Mouse (Mus musculus) heart, embryonic 12.5 days (tissue): ENCODE data around the gene Pcgf5. TPM values are rescaled to one million over a fixed set of nuclear protein-coding genes. Genes with fewer than 3 reads are reported as not detected.

Experiments
- ATAC-seq: fragments of 200-750 bp; cut with Nextera tagmentation; 2 replicates; pipeline ENCODE4 v1.8.0; 2017; ENCODE audit warnings: moderate TSS enrichment, moderate library complexity; ENCODE audit not compliant: insufficient number of reproducible peaks, low FRiP score
- H3K27ac ChIP-seq: fragments of 300-500 bp; sonication (generic); 2 replicates; pipeline ENCODE4 v1.5.1; 2016; ENCODE audit warnings: mild to moderate bottlenecking, moderate library complexity; ENCODE audit not compliant: poor library complexity, severe bottlenecking
- H3K27me3 ChIP-seq: fragments of 300-500 bp; sonication (generic); replicated peaks from 2 replicates; pipeline ENCODE4 v1.6.1; 2016; ENCODE audit warnings: mild to moderate bottlenecking, moderate library complexity
- H3K36me3 ChIP-seq: fragments of 300-500 bp; sonication (generic); 2 replicates; pipeline ENCODE4 v1.6.1; 2016; ENCODE audit warnings: mild to moderate bottlenecking, moderate library complexity
- H3K4me1 ChIP-seq: fragments of 300-500 bp; sonication (generic); replicated peaks from 2 replicates; pipeline ENCODE4 v1.6.1; 2016; ENCODE audit warnings: mild to moderate bottlenecking
- H3K4me2 ChIP-seq: fragments of 300-500 bp; sonication (generic); 2 replicates; pipeline ENCODE4 v1.6.1; 2016; ENCODE audit warnings: mild to moderate bottlenecking, moderate library complexity
- H3K4me3 ChIP-seq: fragments of 300-500 bp; sonication (generic); 2 replicates; pipeline ENCODE4 v1.5.1; 2016; ENCODE audit warnings: mild to moderate bottlenecking
- H3K9ac ChIP-seq: fragments of 300-500 bp; sonication (generic); 2 replicates; pipeline ENCODE4 v1.6.1; 2016; ENCODE audit warnings: mild to moderate bottlenecking, moderate library complexity
- H3K9me3 ChIP-seq: fragments of 300-500 bp; sonication (generic); replicated peaks from 2 replicates; pipeline ENCODE4 v1.6.1; 2016; ENCODE audit warnings: mild to moderate bottlenecking, moderate library complexity
- WGBS: fragments of 180-500 bp; shearing (Covaris S2); methylation state at CpG from one replicate; pipeline ENCODE4 v1.1.7; 2016; 5-methylcytosine and 5-hydroxymethylcytosine counted together
- polyA plus RNA-seq: library from polyadenylated mRNA; unstranded; fragments of >200 nt; fragmentation: Nextera tagmentation; extraction: Ambion mirVana; gene quantifications from 2 replicates; pipeline ENCODE4 v1.2.1, GENCODE M21; 2016

Pcgf5 gene
- polyA plus RNA-seq, 1 experiment from 2014 or later = 54.1 TPM

DNA sequence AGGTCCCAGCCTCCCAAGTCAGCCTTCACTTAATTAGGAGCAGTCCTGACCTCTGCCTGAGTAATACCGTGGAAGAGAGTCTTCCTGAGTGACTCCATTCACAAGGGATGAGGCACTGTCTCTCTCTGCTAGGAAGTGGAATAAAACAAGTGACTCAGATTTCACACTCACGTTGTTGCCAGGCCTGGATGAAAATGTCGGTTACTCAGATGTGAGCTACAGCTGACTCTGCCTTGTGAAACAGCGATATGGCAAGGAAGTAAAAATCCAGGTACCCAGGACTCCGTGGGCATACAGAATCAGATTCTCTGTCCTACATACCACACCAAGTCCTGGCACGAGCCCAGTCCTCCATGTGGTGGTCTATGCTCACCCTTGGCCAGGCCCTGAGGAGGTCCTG, 142.8 kb downstream of the Pcgf5 start:
- Histone ChIP-seq H3K4me1 (no peaks in the 10 kb centered on the region), H3K9ac (no peak overlapping the region), H3K27me3 (no peaks in the 10 kb centered on the region), H3K36me3 (no peaks in the 10 kb centered on the region), H3K4me3 (no peak overlapping the region), H3K27ac (no peak overlapping the region), H3K4me2 (no peak overlapping the region), H3K9me3 (peaks cover 11% of the 10 kb centered on the region)
- 79% methylated on average over 6 of the region's 6 CpGs for WGBS
- ATAC-seq = no peak

DNA sequence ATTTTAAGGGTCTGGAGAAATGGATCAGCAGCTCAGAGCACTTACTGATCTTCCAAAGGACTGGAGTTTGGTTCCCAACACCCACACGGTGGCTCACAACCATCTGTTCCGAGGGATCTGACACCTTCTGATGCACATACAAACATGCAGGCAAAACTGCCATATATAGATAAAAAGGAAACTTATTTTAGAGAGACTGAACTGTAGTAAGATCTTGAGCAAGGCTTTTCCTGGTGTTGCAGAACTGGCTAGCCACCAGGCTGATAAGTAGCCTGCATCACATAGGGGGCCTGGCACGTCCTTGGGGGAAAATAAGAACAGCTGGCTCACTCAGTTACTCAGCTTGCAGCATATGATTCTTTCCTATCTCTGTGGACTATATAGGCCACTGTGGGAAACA, 147.4 kb downstream of the Pcgf5 start:
- Histone ChIP-seq H3K27ac (no peak overlapping the region), H3K27me3 (0 out of 2 replicates have a peak, but pooled peaks cover 4% of the 10 kb centered on the region), H3K9ac (no peak overlapping the region), H3K9me3 (no peaks in the 10 kb centered on the region), H3K4me1 (no peaks in the 10 kb centered on the region; the same call in 1 of the 2 replicates), H3K36me3 (no peaks in the 10 kb centered on the region), H3K4me2 (no peak overlapping the region), H3K4me3 (no peak overlapping the region)
- ATAC-seq = no peak
- 54% methylated on average over 3 of the region's 3 CpGs for WGBS

DNA sequence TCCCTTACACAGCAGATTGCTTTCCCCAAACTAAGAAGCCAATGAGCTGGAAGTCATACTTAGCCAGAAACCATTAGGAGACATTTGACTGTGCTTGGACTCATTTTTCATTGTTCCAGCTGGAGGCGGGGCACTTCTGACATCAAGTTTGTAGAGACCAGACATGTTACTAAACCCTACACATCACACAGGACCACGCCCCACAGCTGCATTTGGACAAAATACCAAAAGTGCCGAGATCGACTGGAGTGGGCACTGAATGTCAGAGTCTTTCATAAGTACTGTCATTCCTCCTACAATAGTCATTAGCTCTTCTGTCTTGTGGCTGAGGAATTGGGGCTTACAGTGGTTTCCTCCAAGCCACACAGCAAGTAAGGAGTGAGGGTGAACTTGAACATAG, 148.4 kb downstream of the Pcgf5 start:
- Histone ChIP-seq H3K27me3 (0 out of 2 replicates have a peak, but pooled peaks cover 4% of the 10 kb centered on the region), H3K9ac (no peak overlapping the region), H3K4me3 (no peak overlapping the region), H3K9me3 (no peaks in the 10 kb centered on the region), H3K4me1 (peaks cover 3% of the 10 kb centered on the region; the same call in 1 of the 2 replicates), H3K27ac (no peak overlapping the region), H3K36me3 (no peaks in the 10 kb centered on the region), H3K4me2 (no peak overlapping the region)
- no peak for ATAC-seq
- WGBS = 75% methylated on average over 4 of the region's 4 CpGs

DNA sequence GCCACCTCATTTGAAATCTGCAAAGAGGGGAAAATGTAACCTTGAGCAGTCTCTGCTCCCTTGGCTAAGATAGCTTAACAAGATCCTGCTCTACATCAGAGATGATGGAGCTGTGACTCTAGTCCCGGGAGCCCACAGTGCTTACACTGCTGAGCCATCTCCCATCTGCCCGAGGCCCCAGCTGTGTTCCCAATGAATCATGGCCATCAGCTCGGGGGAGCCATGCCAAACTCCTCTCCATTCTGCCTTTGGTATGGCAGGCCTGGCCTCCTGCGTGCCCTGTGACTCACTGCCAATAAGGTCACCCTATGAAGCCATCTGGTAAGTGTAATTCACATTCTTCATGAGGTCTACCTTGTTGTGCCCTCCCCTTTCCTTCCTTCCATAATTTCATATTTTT, 149.0 kb downstream of the Pcgf5 start:
- Histone ChIP-seq H3K4me3 (no peak overlapping the region), H3K36me3 (no peaks in the 10 kb centered on the region), H3K27me3 (0 out of 2 replicates have a peak, but pooled peaks cover 4% of the 10 kb centered on the region), H3K9me3 (no peaks in the 10 kb centered on the region), H3K4me1 (peaks cover 3% of the 10 kb centered on the region; the same call in 1 of the 2 replicates), H3K27ac (no peak overlapping the region), H3K9ac (no peak overlapping the region), H3K4me2 (no peak overlapping the region)
- 72% methylated on average over 4 of the region's 4 CpGs for WGBS
- ATAC-seq = no peak

DNA sequence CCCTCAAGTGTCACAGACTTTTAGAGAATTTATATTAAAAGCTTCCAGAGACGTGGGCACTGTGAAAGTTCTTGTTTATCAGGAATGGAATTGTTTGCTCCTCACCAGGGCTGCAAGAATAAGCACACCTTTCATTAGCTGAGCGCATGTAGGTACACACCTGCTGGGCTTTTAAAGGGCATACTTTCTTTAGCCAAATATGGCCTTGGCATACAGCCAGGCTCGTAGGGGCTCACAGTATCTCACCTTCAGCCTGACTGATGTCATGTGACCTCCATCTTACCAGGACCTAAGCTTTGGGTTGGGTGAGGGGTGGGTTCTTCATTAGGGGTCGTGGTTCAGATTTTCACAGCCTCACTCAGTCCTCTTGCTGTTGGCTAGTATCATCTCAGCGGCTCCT, 149.6 kb downstream of the Pcgf5 start:
- Histone ChIP-seq H3K4me2 (no peak overlapping the region), H3K27ac (no peak overlapping the region), H3K36me3 (no peaks in the 10 kb centered on the region), H3K9ac (no peak overlapping the region), H3K9me3 (no peaks in the 10 kb centered on the region), H3K4me1 (peaks cover 3% of the 10 kb centered on the region; the same call in 1 of the 2 replicates), H3K27me3 (0 out of 2 replicates have a peak, but pooled peaks cover 4% of the 10 kb centered on the region), H3K4me3 (no peak overlapping the region)
- ATAC-seq = no peak
- 72% methylated on average over 5 of the region's 5 CpGs for WGBS

DNA sequence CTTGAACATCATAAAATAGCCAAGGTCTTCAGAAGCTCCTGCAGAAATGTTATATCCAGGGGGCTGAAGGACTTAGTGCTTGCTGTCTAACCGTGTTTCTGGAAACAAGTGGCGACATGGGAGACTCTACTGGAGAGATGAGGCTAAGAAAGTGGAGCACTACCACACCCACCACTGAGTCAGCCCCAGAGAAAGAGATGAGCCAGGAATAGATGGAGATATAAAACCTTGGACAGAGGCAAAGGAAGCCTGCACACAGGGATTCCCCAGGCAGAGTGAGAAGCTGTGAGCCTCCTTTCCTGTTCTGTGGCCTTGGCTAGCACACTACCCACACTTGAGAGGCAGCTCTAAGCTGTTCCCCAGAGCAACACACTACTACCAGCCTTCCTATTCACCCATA, 156.6 kb downstream of the Pcgf5 start:
- no peak overlapping the region for H3K27ac ChIP-seq
- WGBS = 74% methylated on average over 2 of the region's 2 CpGs
- no peaks in the 10 kb centered on the region for H3K9me3 ChIP-seq
- no peak overlapping the region for H3K4me3 ChIP-seq
- no peak overlapping the region for H3K9ac ChIP-seq
- H3K4me2 ChIP-seq = no peak overlapping the region
- H3K4me1 ChIP-seq = peaks cover 3% of the 10 kb centered on the region; the same call in 1 of the 2 replicates
- ATAC-seq = no peak
- H3K36me3 ChIP-seq = no peaks in the 10 kb centered on the region
- no peaks in the 10 kb centered on the region for H3K27me3 ChIP-seq

Other genes starting within 250 kb of the Pcgf5 start
- gene Ankrd1, start 228.2 kb upstream of the Pcgf5 start, polyA plus RNA-seq = 493 and 506 TPM in 2 replicates
- gene Hectd2, start 206.3 kb downstream of the Pcgf5 start, polyA plus RNA-seq = 9.6 and 10.7 TPM in 2 replicates